Mouse (Mus musculus) limb, embryonic 11.5 days (tissue): ENCODE data around the gene Sugp2. TPM values are rescaled to one million over a fixed set of nuclear protein-coding genes. Genes with fewer than 3 reads are reported as not detected.

Experiments
- ATAC-seq: fragments of 200-750 bp; cut with Nextera tagmentation; 2 replicates; pipeline ENCODE4 v1.8.0; 2017; ENCODE audit warnings: low read depth; ENCODE audit not compliant: insufficient number of reproducible peaks, low FRiP score, low TSS enrichment
- DNase-seq: peaks from one replicate; pipeline ENCODE4 v3.0.0-alpha.2; 2015; ENCODE audit warnings: low spot score
- H3K27ac ChIP-seq: fragments of 300-500 bp; sonication (generic); replicated peaks from 2 replicates; pipeline ENCODE4 v1.5.1; 2014; ENCODE audit warnings: low read depth, mild to moderate bottlenecking, low read length
- H3K27me3 ChIP-seq: fragments of 300-500 bp; sonication (generic); 2 replicates; pipeline ENCODE4 v1.6.1; 2014; ENCODE audit warnings: mild to moderate bottlenecking, low read length, mixed read lengths; ENCODE audit not compliant: control insufficient read depth, insufficient read depth
- H3K36me3 ChIP-seq: fragments of 300-500 bp; sonication (generic); 2 replicates; pipeline ENCODE4 v1.6.1; 2014; ENCODE audit warnings: mild to moderate bottlenecking, low read length, moderate library complexity, mixed read lengths; ENCODE audit not compliant: control insufficient read depth, insufficient read depth
- H3K4me1 ChIP-seq: fragments of 300-500 bp; sonication (generic); 2 replicates; pipeline ENCODE4 v1.6.1; 2014; ENCODE audit warnings: low read length, mixed read lengths; ENCODE audit not compliant: control insufficient read depth, insufficient read depth
- H3K4me2 ChIP-seq: fragments of 300-500 bp; sonication (generic); 2 replicates; pipeline ENCODE4 v1.6.1; 2014; ENCODE audit warnings: low read depth, mild to moderate bottlenecking, moderate library complexity; ENCODE audit not compliant: severe bottlenecking
- H3K4me3 ChIP-seq: fragments of 300-500 bp; sonication (generic); 2 replicates; pipeline ENCODE4 v1.5.1; 2014; ENCODE audit warnings: low read depth, low read length
- H3K9ac ChIP-seq: fragments of 300-500 bp; sonication (generic); 2 replicates; pipeline ENCODE4 v1.6.1; 2014; ENCODE audit warnings: mild to moderate bottlenecking, low read length
- H3K9me3 ChIP-seq: fragments of 300-500 bp; sonication (generic); 2 replicates; pipeline ENCODE4 v1.6.1; 2016; ENCODE audit warnings: low read length; ENCODE audit not compliant: control insufficient read depth
- WGBS: fragments of 180-500 bp; shearing (Covaris S2); extraction: QIAGEN DNeasy Blood & Tissue Kit; methylation state at CpG from one replicate; pipeline ENCODE4 v1.1.7; 2014; 5-methylcytosine and 5-hydroxymethylcytosine counted together
- polyA plus RNA-seq: library from polyadenylated mRNA; unstranded; fragments of >200 nt; fragmentation: Nextera tagmentation; extraction: Ambion mirVana; gene quantifications from 2 replicates; pipeline ENCODE4 v1.2.1, GENCODE M21; 2014

Gene Sugp2
- polyA plus RNA-seq = 34.3 and 41.0 TPM in 2 replicates

GRCm38 (mm10) chr8:70234080-70234780 lies at the start of gene Sugp2, which contains the start of gene Armc6:
Sugp2 (plus strand) TSS chr8:70234226.
Armc6 (minus strand) TSS chr8:70234466.
- DNase-seq (peak; percentile 93), ATAC-seq (peak; percentile 92)
- H3K27ac ChIP-seq = peak within 1 kb of the TSS; percentile 52; the same call in 1 of the 2 replicates
- peak within 1 kb of the TSS; percentile 65 for H3K4me3 ChIP-seq
- no peaks in the 10 kb centered on the region for H3K27me3 ChIP-seq
- H3K9ac ChIP-seq = peak within 1 kb of the TSS; percentile 67
- peaks cover 6% of the 10 kb centered on the region for H3K36me3 ChIP-seq
- H3K9me3 ChIP-seq = no peaks in the 10 kb centered on the region
- peaks cover 7% of the 10 kb centered on the region; the same call in 1 of the 2 replicates for H3K4me1 ChIP-seq
- peak within 1 kb of the TSS; percentile 90 for H3K4me2 ChIP-seq
- WGBS = 0% methylated on average over 66 of the region's 67 CpGs

- no peaks in the 10 kb centered on the region for H3K36me3 ChIP-seq
- H3K4me1 ChIP-seq = peaks cover 4% of the 10 kb centered on the region
- WGBS = 66% methylated on average over 7 of the region's 7 CpGs
- ATAC-seq (no peak), DNase-seq (no peak)
- no peaks in the 10 kb centered on the region for H3K9me3 ChIP-seq
- H3K27me3 ChIP-seq = no peaks in the 10 kb centered on the region
- no peak overlapping the region for H3K4me3 ChIP-seq
- no peak overlapping the region for H3K9ac ChIP-seq
- no peak overlapping the region for H3K27ac ChIP-seq
- no peak overlapping the region for H3K4me2 ChIP-seq
These were observed 45.3 kb upstream of the Sugp2 start for GRCm38 (mm10) chr8:70188707-70189106.

- Histone ChIP-seq H3K9me3 (no peaks in the 10 kb centered on the region), H3K4me3 (no peak overlapping the region), H3K4me2 (no peak overlapping the region), H3K27me3 (no peaks in the 10 kb centered on the region), H3K9ac (no peak overlapping the region), H3K27ac (no peak overlapping the region), H3K36me3 (no peaks in the 10 kb centered on the region), H3K4me1 (peaks cover 4% of the 10 kb centered on the region)
- 77% methylated on average over 5 of the region's 5 CpGs for WGBS
- DNase-seq (no peak), ATAC-seq (no peak)
These were observed 40.8 kb upstream of the Sugp2 start for GRCm38 (mm10) chr8:70193238-70193637.

GRCm38 (mm10) chr8:70194191-70194590 lies 39.8 kb upstream of the Sugp2 start:
- no peak overlapping the region for H3K4me3 ChIP-seq
- no peak overlapping the region for H3K9ac ChIP-seq
- H3K9me3 ChIP-seq = no peaks in the 10 kb centered on the region
- WGBS = 80% methylated on average over 3 of the region's 3 CpGs
- H3K27me3 ChIP-seq = no peaks in the 10 kb centered on the region
- H3K4me2 ChIP-seq = no peak overlapping the region
- no peaks in the 10 kb centered on the region for H3K36me3 ChIP-seq
- ATAC-seq (no peak), DNase-seq (no peak)
- no peak overlapping the region for H3K27ac ChIP-seq
- H3K4me1 ChIP-seq = peaks cover 4% of the 10 kb centered on the region

GRCm38 (mm10) chr8:70195762-70196161 lies 38.3 kb upstream of the Sugp2 start:
- Histone ChIP-seq H3K4me2 (no peak overlapping the region), H3K9me3 (no peaks in the 10 kb centered on the region), H3K4me3 (no peak overlapping the region), H3K9ac (no peak overlapping the region), H3K36me3 (no peaks in the 10 kb centered on the region), H3K27ac (no peak overlapping the region), H3K27me3 (no peaks in the 10 kb centered on the region), H3K4me1 (peaks cover 2% of the 10 kb centered on the region)
- 82% methylated on average over 2 of the region's 2 CpGs for WGBS
- no peak for DNase-seq
- ATAC-seq = no peak

GRCm38 (mm10) chr8:70197603-70198002 lies 36.4 kb upstream of the Sugp2 start:
- H3K4me1 ChIP-seq = no peaks in the 10 kb centered on the region
- DNase-seq (no peak), ATAC-seq (no peak)
- no peaks in the 10 kb centered on the region for H3K9me3 ChIP-seq
- H3K4me3 ChIP-seq = no peak overlapping the region
- H3K27ac ChIP-seq = no peak overlapping the region
- no peaks in the 10 kb centered on the region for H3K27me3 ChIP-seq
- H3K4me2 ChIP-seq = no peak overlapping the region
- 62% methylated on average over 7 of the region's 7 CpGs for WGBS
- H3K36me3 ChIP-seq = no peaks in the 10 kb centered on the region
- no peak overlapping the region for H3K9ac ChIP-seq

- 84% methylated on average over 5 of the region's 5 CpGs for WGBS
- DNase-seq (no peak), ATAC-seq (no peak)
- H3K27me3 ChIP-seq = no peaks in the 10 kb centered on the region
- H3K27ac ChIP-seq = no peak overlapping the region
- no peak overlapping the region for H3K4me2 ChIP-seq
- H3K9ac ChIP-seq = no peak overlapping the region
- no peaks in the 10 kb centered on the region for H3K4me1 ChIP-seq
- H3K9me3 ChIP-seq = no peaks in the 10 kb centered on the region
- no peak overlapping the region for H3K4me3 ChIP-seq
- H3K36me3 ChIP-seq = no peaks in the 10 kb centered on the region
These were observed 33.8 kb upstream of the Sugp2 start for GRCm38 (mm10) chr8:70200098-70200681.

GRCm38 (mm10) chr8:70201417-70201816 lies 32.6 kb upstream of the Sugp2 start:
- 78% methylated on average over 3 of the region's 3 CpGs for WGBS
- Histone ChIP-seq H3K9ac (no peak overlapping the region), H3K4me3 (no peak overlapping the region), H3K9me3 (no peaks in the 10 kb centered on the region), H3K36me3 (no peaks in the 10 kb centered on the region), H3K27me3 (no peaks in the 10 kb centered on the region), H3K4me1 (no peaks in the 10 kb centered on the region), H3K27ac (no peak overlapping the region), H3K4me2 (no peak overlapping the region)
- DNase-seq (no peak), ATAC-seq (no peak)
